Mouse (Mus musculus) fibroblast of lung, adult 2 months (primary cell): ENCODE measurements around the gene Degs2.

Source experiments
- DNase-seq: peaks from one replicate; pipeline ENCODE4 v3.0.0-alpha.2; 2011; ENCODE audit warnings: low read depth

The Degs2 gene

GRCm38 (mm10) chr12:108699576-108699975, 2.5 kb downstream of the Degs2 start:
- no peak for DNase-seq

GRCm38 (mm10) chr12:108698697-108699471, 3.2 kb downstream of the Degs2 start:
- no peak for DNase-seq

GRCm38 (mm10) chr12:108694223-108694622, 7.9 kb downstream of the Degs2 start:
- DNase-seq: no peak

GRCm38 (mm10) chr12:108693592-108693991, 8.5 kb downstream of the Degs2 start:
- no peak for DNase-seq

- DNase-seq: no peak
These were observed 11.6 kb downstream of the Degs2 start for GRCm38 (mm10) chr12:108690529-108690928.

GRCm38 (mm10) chr12:108689167-108689566, 12.9 kb downstream of the Degs2 start:
- DNase-seq: no peak

- DNase-seq: no peak
These were observed 15.2 kb downstream of the Degs2 start for GRCm38 (mm10) chr12:108686926-108687325.

- DNase-seq: no peak
These were observed 15.7 kb downstream of the Degs2 start for GRCm38 (mm10) chr12:108686463-108686862.

GRCm38 (mm10) chr12:108682240-108683023, 19.7 kb downstream of the Degs2 start:
- DNase-seq: no peak

- DNase-seq: no peak
These were observed 21.3 kb downstream of the Degs2 start for GRCm38 (mm10) chr12:108680861-108681260.

GRCm38 (mm10) chr12:108678366-108678765, 23.7 kb downstream of the Degs2 start:
- no peak for DNase-seq

- no peak for DNase-seq
These were observed 25.0 kb downstream of the Degs2 start for GRCm38 (mm10) chr12:108677116-108677515.

GRCm38 (mm10) chr12:108675614-108676401, 26.3 kb downstream of the Degs2 start:
- no peak for DNase-seq

GRCm38 (mm10) chr12:108674916-108675315, 27.2 kb downstream of the Degs2 start:
- no peak for DNase-seq

- no peak for DNase-seq
These were observed 27.6 kb downstream of the Degs2 start for GRCm38 (mm10) chr12:108674502-108674901.

GRCm38 (mm10) chr12:108673546-108673945, 28.6 kb downstream of the Degs2 start:
- DNase-seq: no peak

GRCm38 (mm10) chr12:108672908-108673307, 29.2 kb downstream of the Degs2 start:
- no peak for DNase-seq

- no peak for DNase-seq
These were observed 30.6 kb downstream of the Degs2 start for GRCm38 (mm10) chr12:108671541-108671940.

- DNase-seq: no peak
These were observed 33.4 kb downstream of the Degs2 start for GRCm38 (mm10) chr12:108668606-108669235.

GRCm38 (mm10) chr12:108657350-108657749, 44.8 kb downstream of the Degs2 start:
- no peak for DNase-seq

- no peak for DNase-seq
These were observed 48.5 kb downstream of the Degs2 start for GRCm38 (mm10) chr12:108653358-108654335.
